Mouse (Mus musculus) Patski (cell line): ENCODE data around the gene Eps8l3. TPM values are rescaled to one million over a fixed set of nuclear protein-coding genes. Genes with fewer than 3 reads are reported as not detected.
"Not testable (repeated sequence)": the region's sequence is repeated elsewhere in the genome, so short reads cannot be mapped to it uniquely, and the experiment has no call there.

Experiments used
- ATAC-seq: fragments of 100-300 bp; one replicate; pipeline ENCODE4 v1.8.0; 2021
- CTCF ChIA-PET: fragments of 350-600 bp; sonication (Branson Sonifier 250); formaldehyde crosslinking; loops from one replicate; lab custom pipeline; 2022; ENCODE audit warnings: inconsistent platforms; lab: Charles Lee
- POLR2A ChIA-PET: fragments of 350-600 bp; sonication (Branson Sonifier 250); formaldehyde crosslinking; loops from one replicate; lab custom pipeline; 2022; ENCODE audit warnings: antibody characterized with exemption, inconsistent platforms; lab: Charles Lee
- DNase-seq: peaks from one replicate; pipeline ENCODE4 v3.0.0-alpha.2; 2011; ENCODE audit warnings: low read depth, low spot score
- H3K27me3 ChIP-seq: fragments of 371-371 bp; one replicate; pipeline ENCODE4 v1.5.1; 2021
- CTCF ChIP-seq: fragments of 100-300 bp; IDR thresholded peaks from one replicate; pipeline ENCODE4 v1.5.1; 2021
- in situ Hi-C: fragments of 300-500 bp; cut with MboI; formaldehyde crosslinking; loops from 3 replicates; pipeline ENCODE4 v1.11.1; 2018; ENCODE audit warnings: low pct_unique_long_range_greater_than_20kb, mixed read lengths
- polyA plus RNA-seq: library from polyadenylated mRNA; unstranded; gene quantifications from one replicate; pipeline ENCODE4 v1.2.3, GENCODE M21; 2021

Gene Eps8l3
- polyA plus RNA-seq, 1 experiment from 2014 or later = not detected

DNA sequence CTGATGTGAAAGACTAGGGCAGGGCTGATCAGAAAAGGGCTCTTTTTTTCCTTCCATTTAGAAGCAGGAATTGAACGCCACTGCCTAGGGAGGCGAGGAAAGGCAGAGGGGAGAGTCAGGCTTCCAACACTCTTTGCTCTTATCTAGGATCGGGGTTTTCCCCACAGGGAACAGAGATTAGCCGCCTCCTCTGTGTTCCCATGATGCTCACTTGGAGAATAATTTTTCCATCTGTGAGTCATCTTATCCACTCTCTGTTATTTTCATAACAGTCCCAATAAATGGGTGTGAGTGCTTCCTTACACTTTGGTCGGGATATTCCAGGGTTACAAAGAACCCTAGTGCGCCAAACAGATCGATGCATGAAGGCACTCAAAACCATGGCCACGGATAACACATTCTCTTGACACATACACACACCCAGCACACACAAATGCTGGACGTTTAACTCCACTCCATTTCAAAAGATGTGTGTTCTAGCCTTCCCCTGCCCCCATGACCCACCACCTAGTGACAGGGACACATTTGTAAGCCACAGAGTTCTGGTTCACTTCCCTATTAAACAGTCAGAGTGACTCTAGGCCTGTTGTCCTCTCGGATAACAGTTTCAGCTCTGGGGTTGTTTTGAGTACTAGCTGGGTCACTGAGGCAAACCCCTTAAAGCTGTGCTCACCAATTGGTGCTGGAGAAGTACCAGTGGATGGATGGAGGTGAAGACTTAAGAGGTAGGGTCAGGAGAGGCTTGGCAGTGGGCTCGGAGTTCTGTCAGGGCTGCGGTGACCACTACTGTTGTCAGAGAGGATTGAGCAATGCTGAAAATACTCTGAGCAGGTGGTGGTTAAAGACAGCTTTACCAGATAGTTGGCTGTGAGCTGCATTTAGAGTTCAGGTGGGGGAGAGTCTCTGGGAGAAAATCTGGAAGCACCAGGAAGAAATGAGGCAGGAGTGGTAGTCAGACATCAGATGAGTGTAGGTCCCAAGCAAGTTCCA lies 1.0 kb downstream of the Eps8l3 start:
- CTCF ChIA-PET = interaction anchor here (5.3 kb wide), 1 partner anchor 11 kb away, joined by 27 read pairs; no protein-coding TSS in a partner anchor
- in situ Hi-C loops = no loop called here
- H3K27me3 ChIP-seq = no peaks in the 10 kb centered on the region
- no peak for TF ChIP-seq CTCF
- ATAC-seq = no peak
- POLR2A ChIA-PET = no interaction called here
- DNase-seq = no peak

DNA sequence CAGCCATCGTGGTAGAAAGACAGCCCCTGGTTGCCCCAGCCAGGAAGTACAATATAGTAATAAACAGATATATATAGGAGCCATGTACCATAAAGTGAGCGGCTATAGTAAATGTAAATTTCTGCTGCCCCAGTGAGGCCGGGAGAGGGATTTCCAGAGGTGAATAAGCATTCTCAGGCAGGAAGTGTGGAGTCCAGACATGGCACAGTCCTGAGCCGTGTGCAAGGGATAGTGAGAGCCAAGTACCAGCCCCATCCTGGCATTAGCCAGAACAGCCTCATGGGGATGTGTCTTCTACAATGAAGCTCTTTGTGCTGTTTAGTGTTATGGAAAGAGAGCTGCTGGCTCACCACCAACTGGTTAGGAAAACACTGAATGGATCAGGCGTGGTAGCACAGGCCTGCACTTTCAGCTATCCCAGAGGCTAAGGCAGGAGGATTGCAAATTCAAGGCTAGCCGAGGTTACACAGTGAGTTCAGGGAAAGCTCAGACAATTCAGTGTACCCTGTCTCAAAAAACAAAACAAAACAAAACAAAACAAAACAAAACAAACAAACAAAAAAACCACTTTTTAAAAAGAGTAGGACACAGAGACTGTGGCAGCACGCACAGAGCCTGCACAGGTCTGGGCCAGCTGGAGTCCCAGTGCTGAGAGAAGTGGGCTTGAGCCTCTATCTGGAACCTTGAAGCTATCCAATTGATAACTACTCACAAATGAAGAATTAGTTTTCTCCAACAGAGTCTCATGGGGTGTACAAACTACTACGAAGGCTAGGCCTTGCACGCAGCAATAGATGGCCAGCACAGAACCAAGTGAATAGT lies 10.9 kb downstream of the Eps8l3 start:
- ChIA-PET POLR2A (no interaction called here), CTCF (interaction anchor here (1.4 to 3.4 kb wide), 5 partner anchors 8 to 29 kb away, joined by 3 to 13 read pairs (median 5); partner anchors contain the start of gene Gstm5)
- in situ Hi-C loops = no loop called here
- no peak for TF ChIP-seq CTCF
- ATAC-seq (no peak), DNase-seq (no peak)
- H3K27me3 ChIP-seq = no peaks in the 10 kb centered on the region

DNA sequence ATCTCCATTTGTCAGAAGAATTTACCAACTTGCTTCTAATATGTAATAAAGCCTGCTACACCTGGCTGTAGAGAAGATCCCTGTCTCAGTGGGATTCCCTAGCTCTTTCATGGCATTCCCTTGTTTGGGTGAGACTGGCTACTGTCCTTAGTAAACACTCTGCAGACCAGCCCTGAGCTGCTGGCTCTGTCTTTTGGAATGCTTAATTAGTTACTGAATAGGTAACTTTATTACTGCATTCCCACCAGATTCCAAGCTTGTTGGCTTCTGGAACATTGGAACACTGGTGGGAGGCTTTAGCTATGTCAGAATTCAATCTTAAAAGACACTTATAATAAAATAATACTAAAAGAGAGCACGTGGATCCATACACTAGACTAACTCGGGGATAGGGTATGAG lies 12.2 kb downstream of the Eps8l3 start:
- ATAC-seq, DNase-seq, H3K27me3 ChIP-seq, POLR2A ChIA-PET, in situ Hi-C loops: not testable (repeated sequence)
- CTCF ChIA-PET = interaction anchor here (0.8 to 1.8 kb wide), 2 partner anchors 25 to 28 kb away, joined by 3 to 4 read pairs; no protein-coding TSS in a partner anchor

DNA sequence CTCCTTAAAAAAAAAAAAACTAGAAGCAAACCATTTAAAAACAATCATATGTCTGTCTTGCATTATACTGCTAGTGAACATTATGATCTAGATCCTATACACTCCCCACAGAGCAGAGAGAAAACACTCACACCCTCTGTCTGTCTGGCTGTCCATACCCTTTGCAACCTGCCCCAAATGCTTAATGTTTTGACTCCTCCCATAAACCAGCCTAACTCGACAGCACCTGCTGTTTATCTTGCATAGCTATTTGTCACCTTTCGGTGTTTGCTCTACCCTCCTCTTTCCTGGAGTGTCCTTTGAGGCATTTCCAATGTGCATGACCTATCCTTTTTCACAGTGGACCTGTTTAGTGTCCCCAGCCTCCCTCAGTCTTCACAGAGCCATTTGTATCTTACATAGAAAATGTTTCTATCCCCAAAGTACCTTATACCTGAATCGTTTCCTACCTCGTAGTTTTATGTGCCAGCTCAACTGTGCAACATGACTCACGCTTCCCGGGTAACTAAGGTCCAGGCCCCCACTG lies 18.2 kb downstream of the Eps8l3 start:
- no peak for TF ChIP-seq CTCF
- CTCF ChIA-PET = interaction anchor here (1.0 to 4.1 kb wide), 4 partner anchors 14 to 28 kb away, joined by 3 to 17 read pairs (median 6); partner anchors contain the start of gene Eps8l3
- ATAC-seq (peak; percentile 22), DNase-seq (no peak)
- POLR2A ChIA-PET = interaction anchor here (0.6 to 1.7 kb wide), 2 partner anchors 11 to 16 kb away, joined by 3 to 7 read pairs; no protein-coding TSS in a partner anchor
- in situ Hi-C loops = no loop called here
- no peaks in the 10 kb centered on the region for H3K27me3 ChIP-seq

DNA sequence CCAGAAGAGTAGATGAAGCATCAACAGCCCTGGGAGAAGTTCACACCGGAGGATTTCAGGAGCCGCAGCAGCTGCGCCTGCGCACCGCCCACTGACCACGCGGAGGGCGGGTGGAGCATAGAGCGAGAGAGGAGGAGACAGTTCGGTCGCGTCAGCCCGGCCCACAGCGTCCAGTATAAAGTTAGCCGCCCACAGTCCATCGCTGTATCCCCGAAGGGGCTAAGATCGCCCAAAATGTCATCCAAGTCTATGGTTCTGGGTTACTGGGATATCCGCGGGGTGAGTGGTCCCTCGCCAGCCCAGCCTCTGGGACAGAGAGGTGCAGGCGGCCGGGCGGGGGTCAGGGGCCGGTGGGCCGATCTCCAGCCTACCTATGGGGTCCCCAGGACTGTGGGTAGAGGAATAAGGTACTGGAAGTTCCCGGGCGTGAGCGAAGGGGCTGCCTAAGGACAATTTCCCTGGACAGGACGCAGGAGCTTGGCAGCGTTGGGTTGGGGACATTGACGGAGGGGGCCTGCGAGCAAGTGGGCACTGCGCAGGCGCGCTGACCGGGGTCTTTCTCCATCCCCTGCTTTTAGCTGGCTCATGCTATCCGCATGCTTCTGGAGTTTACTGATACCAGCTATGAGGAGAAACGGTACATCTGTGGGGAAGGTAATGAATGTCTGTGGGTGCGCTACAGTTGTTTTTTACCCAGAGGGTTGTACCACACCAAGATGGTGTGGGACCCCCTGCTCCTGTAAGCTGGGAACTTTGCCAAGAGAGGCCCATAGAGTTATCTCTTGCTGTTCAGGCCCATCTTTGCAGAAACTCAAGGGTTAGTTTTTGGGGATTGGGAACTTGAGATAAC lies 18.9 kb downstream of the Eps8l3 start, which contains the start of gene Gstm5:
Gene Gstm5, plus strand, starts transcription at position 102 of the 850 bp plus-strand sequence.
- H3K27me3 ChIP-seq = no peaks in the 10 kb centered on the region
- DNase-seq (peak; percentile 83), ATAC-seq (peak; percentile 93)
- no peak for TF ChIP-seq CTCF
- ChIA-PET POLR2A (interaction anchor here (0.6 to 1.7 kb wide), 2 partner anchors 12 to 21 kb away, joined by 3 to 7 read pairs; no protein-coding TSS in a partner anchor), CTCF (interaction anchor here (1.0 to 4.1 kb wide), 5 partner anchors 8 to 29 kb away, joined by 3 to 17 read pairs (median 3); partner anchors contain the start of gene Eps8l3)
- in situ Hi-C loops = no loop called here

DNA sequence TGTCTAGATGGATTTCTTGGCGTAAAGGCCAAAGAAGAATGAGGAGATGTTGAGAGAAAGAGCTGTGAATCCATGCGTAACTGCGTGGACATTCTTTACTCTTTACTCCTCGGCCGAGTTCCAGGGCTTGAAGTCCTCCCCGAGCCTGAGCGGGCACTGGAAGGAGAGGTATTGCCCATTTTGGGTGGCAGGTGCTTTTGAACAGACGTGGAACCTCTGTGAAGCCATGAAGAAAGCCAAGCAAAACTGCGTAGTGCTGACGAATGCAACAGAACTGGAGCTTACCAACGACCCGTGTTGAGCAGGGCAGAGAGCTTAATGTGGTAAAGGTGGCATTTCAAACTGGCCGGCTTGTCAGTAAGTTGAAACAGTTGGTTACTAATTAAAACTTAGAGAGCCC lies 21.7 kb downstream of the Eps8l3 start:
- ATAC-seq (no peak), DNase-seq (no peak)
- no peaks in the 10 kb centered on the region for H3K27me3 ChIP-seq
- no peak for TF ChIP-seq CTCF
- in situ Hi-C loops = no loop called here
- ChIA-PET CTCF (interaction anchor here (1.2 to 4.1 kb wide), 5 partner anchors 14 to 187 kb away, joined by 3 to 17 read pairs (median 3); no protein-coding TSS in a partner anchor), POLR2A (interaction anchor here (1.0 kb wide), 1 partner anchor 26 kb away, joined by 3 read pairs; no protein-coding TSS in a partner anchor)

DNA sequence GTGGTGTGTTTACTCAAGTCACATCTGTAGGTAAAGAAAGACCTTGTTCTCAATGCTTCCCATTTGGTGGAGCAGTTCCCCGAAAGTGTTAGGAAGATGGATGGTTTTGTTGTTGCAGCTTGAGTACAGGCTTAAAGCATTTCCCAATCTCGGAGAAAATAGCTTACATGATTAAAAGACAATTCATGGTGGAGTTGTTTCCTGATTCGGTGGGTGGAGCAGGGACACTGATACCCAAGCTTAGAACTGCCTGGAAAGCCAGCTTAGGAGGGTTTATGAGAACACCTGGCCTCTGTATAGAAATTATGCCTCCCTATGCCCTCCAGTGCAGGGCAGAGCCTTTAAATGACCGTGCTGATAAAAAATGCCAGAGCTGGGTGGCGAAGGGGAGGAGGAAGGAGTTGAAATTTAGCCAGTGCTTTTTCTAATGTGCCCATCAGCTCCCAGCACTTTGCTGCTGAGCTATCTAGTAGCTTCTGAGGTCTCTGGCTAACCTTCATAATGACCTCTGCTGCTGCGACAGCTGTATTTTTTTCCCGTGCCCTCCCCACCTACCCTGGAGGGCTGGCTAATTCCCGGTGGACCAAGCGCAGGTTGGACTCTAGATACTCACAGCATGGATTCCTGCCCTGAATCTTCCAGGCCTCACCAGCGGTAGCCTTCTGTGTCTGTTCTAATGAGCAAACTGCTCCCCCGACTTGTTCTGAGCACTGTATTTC lies 24.1 kb downstream of the Eps8l3 start:
- in situ Hi-C loops = no loop called here
- DNase-seq (no peak), ATAC-seq (no peak)
- ChIA-PET CTCF (interaction anchor here (0.9 to 2.2 kb wide), 5 partner anchors 9 to 34 kb away, joined by 3 to 10 read pairs (median 5); no protein-coding TSS in a partner anchor), POLR2A (no interaction called here)
- TF ChIP-seq CTCF = no peak
- H3K27me3 ChIP-seq = no peaks in the 10 kb centered on the region

DNA sequence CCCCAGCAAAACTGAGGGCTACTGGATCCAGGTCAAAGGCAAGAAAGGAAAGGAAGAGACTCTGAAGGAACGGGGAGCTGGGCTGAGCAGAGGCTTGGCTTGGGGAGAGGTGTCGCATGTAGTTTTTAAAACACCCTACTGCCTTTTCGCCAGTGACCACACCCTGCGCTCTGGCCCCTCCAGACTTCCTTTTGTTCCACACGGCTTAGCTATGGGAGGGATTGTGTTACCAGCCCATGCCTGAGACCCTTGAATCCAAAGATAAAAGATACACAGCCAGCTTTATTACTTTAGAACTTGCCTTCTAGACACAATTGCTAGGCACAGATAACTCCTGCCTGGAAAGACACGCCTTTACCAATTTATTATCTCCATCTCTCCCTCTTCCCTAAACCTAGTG lies 28.9 kb downstream of the Eps8l3 start:
- ATAC-seq = no peak
- no peak for TF ChIP-seq CTCF
- peaks cover 3% of the 10 kb centered on the region for H3K27me3 ChIP-seq
- in situ Hi-C loops = no loop called here
- no peak for DNase-seq
- POLR2A ChIA-PET = interaction anchor here (1.7 kb wide), 1 partner anchor 33 kb away, joined by 3 read pairs; no protein-coding TSS in a partner anchor
- CTCF ChIA-PET = interaction anchor here (0.8 to 5.1 kb wide), 2 partner anchors 14 to 39 kb away, joined by 3 to 36 read pairs; no protein-coding TSS in a partner anchor
